Mouse (Mus musculus) testis, postnatal 10 days (tissue): ENCODE measurements around the gene Ankrd11.
A peak's percentile ranks its signal among the peaks of the same experiment; 100 is the strongest.
"Not testable (repeated sequence)": the region's sequence is repeated elsewhere in the genome, so short reads cannot be mapped to it uniquely, and the experiment has no call there.

Experiments
- DNase-seq: peaks from one replicate; pipeline ENCODE4 v3.0.0; 2021; ENCODE audit warnings: low spot score

The Ankrd11 gene

DNA sequence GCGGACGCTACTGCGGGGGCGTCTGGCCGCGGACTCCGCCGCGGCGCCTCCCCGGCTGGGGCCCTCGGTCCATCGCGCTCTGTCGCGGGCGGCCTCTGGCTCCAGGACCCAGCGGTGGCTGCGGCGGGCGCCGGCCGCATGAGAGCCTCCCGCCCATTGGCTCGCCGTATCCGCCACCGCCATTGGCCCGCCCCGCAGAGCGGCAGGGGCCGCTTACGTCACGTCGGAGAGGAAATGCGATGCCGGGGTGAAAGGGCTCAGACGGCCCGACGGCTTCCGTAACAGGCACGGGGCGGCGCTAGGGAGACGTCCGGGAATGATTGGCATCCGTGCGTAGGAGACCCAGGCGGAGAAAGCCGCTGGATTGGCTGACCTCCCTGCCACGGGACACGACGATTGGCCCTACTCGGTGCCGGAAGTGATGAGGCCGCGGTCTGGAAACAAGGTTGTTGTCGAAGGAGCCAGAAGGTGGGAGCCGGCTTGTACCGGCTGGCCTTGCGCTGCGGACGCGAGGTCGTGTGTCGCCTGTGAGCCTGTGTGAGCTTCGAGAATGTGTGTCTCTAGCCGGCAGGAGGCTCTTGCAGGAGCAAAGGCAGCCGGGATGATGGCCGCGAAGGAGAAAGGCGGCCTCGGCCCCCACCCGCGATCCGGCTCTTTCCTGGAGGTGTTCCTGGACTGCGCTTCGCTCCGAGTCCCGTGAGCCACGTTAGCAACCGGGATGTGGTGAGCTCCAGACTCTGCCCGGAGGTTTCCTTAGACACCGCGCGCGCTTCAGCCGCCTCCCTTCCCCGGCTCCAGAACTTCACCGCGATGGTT, at the start of gene Ankrd11:
Gene Ankrd11, minus strand, starts transcription at position 120 of the 816 bp plus-strand sequence.
- DNase-seq = peak; percentile 99

DNA sequence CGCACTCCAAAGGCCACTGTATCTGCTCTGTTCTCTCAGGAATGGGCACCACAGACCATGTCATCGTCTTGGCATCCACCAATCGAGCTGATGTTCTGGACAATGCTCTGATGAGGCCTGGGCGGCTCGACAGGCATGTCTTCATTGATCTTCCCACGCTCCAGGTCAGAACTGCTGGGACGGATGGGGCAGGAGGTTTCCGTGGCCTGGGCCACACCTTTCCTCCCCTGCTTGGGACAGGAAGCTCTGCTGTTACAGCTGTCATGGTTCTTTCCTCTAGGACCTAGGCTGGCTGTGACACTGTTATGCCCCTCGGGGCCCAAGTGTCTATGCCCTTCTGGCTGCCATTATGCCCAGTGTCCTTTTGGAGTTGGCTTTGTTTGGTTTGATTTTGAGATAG, 45.2 kb upstream of the Ankrd11 start:
- no peak for DNase-seq

DNA sequence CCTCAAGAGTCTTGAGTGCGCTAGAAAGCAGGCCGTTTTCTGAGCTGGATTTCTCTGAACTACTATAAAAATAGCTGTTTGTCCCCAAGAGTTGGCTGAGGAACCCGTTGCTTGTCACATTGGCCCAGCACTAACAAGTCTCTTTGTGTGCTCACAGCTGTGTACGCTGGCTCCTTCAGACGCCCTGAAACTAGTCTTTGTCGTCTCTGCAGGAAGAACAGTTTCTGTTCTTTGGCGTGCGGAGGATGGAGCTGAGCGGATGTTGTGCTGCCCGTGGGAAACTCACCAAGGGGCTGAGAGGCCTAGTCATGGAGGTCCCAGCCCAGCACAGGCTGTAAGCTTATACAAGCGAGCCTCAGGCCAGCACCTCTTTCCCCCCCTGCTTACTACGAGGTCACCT, 41.5 kb upstream of the Ankrd11 start:
- DNase-seq = no peak

DNA sequence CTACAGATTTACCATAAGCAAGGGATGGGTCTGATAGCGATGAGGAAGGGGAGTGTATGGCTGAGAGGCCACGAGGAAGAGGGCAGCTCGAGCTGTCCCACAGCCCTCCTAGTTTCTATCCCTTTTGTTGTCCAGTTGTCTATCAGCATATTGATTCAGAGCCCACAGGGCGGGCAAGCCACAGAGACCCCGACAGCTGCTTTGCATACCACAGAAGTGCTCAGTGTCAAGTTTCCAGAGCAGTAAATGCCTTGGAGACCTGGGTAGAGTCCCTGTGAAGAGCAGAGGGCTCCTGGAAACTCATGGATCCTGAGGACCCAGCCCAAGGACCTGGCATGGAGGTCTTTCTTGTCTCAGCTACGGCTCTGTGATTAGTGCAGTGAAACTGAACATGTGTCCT, 40.9 kb upstream of the Ankrd11 start:
- DNase-seq = no peak

DNA sequence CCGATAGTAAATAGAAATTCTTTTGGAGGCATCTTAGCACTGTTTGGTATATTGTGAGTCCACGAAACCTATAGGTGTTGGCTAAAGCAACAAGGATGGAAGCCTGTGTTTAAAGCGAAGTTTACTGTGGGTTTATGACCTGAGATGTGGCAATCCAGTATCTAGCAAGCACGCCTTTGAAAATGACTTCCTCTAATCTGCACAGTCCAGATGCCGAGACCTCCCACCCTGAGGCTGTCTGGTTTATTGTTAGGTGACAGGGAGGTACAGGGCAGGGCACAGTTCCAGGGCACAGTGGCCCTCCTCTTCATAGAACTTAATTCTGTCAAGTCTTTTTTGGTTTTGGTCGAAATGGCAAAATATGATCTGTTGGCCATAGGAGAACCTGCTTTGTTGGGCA, 35.1 kb upstream of the Ankrd11 start:
- no peak for DNase-seq

DNA sequence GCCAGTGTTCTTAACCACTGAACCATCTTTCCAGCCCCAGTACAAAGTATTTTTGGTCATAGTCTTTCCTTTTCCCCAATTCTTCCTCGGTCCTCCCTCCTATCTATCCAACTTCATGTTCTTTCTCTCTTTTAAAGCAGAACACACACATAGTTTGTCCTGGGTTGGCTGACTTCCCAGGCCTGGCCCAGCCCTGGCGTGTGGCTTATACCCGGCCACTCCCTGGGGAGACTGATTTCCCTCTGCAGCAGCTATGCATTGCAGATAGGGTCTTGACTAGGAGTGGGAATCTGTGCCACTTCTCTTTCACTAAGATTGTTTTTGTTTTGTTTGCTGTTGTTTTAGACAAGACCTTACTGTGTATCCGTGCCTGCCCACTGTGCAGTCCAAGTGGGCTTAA, 29.1 kb upstream of the Ankrd11 start:
- peak; percentile 58 for DNase-seq

DNA sequence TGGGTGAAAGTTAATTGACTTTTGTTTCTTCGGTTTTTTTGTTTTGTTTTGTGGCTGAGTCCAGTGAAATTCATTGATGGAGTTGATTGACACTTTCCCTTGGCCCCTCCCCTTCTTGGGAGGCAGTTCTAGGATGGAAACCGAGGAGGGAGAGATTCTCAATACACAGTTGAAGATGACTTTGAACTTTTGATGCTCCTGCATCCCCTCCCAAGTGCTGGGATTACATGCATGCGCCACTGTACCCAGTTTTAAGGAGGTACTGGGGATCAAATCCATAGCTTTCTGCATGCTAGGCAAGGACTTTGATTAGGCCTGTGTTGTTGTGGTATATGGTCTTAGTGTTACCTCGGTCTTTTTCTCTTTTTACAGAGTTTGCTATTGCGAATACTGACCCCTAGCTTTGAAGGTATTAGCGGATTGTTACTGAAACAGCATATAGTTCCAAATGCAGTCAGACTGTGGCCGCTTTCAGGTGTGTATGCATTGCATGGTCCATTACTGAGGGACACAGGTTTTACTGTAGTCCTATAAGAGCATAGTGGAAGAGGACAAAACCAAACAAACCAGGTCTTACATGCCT, 24.1 kb upstream of the Ankrd11 start:
- DNase-seq = no peak

DNA sequence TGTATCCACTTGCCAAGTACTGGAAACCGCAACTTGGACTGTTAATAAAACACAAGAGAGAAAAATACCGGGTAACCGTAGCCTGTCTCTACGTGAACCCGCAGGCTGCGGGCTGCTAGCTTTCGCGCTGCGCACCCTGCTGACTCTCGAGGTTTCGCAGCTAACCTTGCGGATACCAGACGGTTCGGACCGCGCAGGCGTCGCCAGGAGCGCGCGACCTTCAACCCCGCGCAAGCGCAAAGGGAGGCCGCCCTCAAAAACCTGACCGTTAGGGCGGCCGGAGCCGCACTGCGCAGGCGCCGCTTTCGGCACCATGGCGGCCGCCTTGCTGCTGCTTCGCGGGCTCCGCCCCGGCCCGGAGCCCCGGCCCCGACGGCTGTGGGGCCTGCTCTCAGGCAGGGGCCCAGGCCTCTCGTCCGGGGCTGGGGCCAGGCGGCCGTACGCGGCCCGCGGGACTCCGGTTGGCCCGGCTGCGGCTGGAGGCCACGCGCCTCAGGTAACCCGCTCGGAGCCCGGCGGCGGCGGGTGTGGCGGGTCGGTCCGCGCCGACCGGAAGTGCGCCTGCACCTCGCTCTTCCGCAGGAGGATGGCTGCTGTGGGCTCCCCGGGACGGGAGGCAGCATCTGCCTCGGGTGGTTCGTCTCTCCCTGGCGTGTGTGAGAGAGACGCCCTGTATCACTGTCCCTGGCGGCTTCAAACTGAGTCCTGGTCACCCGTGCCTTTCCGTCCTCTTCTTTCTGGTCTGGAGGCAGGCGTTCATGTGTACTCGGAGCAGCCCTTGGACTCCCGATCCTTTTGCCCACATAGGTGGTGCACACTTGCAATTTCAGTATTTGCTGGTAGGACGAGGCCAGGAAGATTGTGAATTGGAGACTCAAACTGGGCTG, 23.4 kb upstream of the Ankrd11 start:
- DNase-seq = peak; percentile 97

DNA sequence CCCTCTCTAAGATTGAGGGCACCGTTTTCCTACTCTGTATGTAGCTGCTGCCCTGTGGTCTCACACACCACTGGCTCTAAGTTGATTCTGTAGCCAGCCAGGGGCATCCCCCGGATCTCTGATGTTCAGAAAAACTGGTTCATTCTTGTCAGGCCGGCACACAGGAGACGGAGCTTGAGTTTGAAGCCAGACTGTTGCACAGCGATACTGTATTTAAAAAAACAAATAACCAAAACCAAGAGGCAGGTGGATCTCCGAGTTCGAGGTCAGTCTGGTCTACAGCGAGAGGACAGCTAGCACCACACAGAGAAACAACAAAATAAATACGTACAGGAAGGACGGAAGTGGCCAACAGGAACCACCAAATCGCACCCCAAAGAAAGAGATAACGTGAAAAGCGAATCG, 22.7 kb upstream of the Ankrd11 start:
- no peak for DNase-seq

DNA sequence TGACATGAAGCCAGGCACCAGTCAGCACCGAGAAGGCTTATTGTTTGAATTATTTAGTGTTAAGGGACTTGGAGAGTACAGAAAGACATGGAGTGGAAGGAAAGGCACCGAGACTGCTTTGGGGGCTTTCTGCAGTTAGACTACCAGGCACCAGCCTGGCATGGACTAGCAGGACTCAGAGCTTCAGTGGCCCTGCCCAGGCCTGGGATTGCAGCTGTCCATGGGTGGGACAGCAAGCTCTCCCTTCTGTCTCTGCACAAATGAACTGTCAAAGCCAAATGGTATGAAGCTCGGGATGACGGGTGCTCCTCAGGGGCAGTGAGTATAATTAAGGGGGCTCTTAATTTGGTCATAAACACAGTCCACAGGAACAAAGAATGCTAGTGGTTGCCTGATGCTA, 22.0 kb upstream of the Ankrd11 start:
- DNase-seq = no peak

DNA sequence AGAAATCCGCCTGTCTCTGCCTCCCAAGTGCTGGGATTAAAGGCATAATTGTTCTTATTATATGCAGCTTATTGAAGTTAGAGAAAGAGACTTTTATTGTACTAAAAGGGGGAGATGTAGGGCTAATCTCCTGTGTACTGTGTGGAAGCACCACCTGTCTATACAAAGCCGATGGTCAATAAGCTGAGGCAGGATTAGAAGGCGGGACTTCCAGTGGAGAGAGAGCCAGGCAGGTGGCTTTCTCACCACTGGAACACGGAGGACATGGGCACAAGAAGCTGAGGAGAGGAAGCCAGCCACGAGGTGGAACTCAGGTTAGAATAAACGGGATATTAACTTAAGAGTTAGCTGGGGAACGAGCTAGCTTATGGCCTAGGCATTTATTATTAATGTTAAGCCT, 20.6 kb upstream of the Ankrd11 start, which contains the start of gene Spg7:
Gene Spg7, plus strand, starts transcription at position 222 of the 400 bp plus-strand sequence.
- no peak for DNase-seq

DNA sequence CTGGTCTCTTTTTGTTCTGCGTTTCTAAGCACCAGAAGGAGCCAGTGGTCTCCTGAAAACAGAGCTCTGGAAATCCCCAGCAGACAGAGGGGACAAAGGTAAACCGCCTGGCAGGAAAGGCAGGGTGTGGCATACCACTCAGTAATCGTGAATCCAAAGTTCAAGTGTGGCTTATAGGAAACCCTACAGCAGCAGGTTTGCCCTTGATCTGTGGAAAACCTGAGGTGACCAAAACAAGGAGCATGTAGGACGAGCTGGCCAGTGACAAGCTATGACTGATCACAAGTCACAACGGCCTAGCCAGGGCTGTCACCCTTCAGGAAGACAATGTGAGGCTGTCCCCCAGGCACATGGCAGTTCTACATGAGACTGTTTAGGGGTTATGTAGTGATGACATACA, 9.4 kb upstream of the Ankrd11 start:
- no peak for DNase-seq

DNA sequence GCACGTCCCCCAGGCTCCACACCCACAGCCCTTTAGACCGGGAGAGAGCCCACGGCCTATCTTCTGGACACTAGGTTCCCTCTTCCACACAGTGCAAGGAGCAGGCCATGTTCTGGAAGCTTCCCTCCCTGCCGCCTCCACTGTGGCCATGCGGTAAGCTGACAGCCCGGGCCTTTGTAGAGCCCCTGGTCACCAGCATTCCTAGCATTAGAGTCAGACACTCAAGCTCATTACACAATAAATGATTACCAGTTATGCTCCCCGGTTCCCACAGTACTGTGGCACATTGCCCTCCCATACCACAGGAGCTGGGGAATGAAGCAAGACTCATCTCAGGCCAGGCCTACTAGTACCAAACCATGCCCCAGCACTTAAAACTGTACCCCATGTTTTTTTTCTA, 6.3 kb upstream of the Ankrd11 start:
- DNase-seq = no peak

DNA sequence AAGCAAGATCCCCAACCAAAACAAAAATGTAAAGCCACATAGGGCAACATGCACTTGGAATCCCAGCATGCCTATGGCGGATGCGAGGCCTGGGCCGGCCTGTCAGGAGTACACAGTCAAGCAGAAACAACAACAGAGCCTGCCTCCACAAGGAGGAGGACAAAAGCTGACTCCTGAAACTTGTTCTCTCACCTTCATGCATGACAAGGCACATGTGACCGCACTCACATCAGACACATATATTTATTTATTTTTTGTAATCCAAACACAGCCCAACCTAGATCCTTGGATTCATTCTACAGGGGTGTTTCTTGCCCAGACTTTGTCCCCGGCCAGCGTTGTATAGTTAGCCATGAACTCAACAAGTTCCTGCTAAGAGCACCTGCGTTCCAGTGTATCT, 5.8 kb upstream of the Ankrd11 start:
- no peak for DNase-seq

DNA sequence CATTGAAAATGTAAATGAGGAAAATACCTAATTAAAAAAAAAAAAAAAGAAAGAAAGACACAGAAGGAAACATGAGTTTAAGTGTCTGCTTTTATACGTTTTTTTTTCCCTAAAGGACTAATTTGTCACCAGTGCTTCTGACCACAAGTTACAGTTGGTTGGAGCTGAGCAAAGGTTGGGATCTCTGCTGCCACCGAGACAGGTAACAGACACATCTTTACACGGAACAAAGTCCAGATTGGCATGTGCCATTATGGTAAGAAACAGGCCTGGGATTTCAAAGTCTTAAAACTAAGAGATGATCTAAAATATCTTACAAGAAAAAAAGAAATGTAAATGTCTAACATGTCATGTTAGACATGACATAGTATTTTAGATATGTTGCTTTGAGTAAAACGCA, 4.6 kb upstream of the Ankrd11 start:
- DNase-seq = no peak

DNA sequence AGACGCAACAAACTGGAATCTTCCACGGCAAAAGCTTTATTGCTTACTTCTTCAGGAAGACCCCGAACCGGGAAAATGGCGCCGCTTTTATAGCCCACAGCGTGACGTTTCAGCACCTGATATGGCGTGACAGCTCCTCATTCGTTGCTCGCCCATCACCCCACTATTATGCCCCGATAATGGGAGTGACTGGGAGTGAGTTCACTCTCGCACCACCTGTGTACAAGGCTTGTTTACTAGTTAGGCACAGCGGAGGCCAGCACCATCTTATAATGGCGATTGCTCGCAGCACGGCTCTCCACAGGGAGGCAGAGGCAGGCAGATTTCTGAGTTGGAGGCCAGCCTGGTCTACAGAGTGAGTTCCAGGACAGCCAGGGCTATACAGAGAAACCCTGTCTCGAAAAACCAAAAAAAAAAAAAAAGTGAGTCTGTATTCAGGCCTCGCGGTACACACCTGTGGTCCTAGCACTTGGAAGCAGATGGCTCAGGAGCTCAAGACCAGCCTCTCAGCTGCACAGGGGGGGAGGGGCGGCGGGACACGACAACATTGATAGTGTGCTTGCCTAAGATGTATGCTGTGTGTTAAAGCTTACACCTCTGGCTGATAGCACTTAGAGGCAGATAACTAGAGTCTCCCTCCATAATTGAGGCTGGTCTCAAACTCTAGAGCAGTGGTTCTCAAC, 2.8 kb upstream of the Ankrd11 start:
- not testable (repeated sequence) for DNase-seq

DNA sequence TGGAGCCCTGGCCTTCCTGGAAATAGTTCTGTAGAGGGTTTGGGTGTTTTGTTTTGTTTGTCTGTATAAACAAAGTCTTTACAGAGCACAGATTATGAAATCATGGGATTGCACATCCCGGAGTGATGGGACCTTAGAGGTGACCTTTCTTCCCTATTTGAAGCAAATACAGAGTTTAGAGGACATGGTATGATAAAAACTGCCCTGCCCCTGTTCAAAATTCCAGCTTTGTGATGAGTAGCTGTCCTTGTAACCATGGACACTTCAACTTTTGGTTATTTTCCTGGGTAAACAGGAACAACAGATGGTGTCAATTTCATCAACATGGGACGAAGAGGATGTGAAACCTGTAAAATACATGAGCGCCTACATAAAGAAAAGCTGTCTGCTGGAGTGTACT, 1.9 kb upstream of the Ankrd11 start:
- no peak for DNase-seq

DNA sequence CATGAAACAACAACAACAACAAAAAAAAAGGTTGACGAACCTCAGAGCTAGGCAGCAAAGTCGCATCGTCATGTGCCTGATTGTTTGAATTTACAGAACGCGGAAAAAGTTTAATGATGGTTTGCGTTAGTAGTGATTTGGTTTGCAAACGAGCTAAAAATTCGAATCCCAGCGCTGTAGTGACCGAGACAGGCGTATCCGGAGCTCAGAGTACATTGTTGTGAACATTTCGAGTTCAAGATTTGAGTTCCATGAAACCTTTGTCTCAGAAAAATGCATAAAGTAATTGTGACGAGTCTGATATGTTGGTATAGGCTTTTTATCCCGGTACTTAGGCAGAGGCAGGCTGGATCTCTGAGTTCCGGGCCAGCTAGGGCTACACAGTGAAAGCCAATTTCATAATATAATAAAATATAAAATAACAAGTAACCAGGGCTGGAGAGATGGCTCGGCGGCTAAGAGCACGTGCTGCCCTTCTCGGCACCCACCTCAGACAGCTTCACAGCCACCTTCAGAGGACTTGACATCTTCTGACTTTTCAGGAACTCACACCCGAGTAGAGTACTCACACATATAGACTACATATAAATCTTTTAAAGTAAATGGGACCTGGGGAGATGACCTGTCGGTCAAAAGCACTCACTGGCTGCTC, 1.0 kb upstream of the Ankrd11 start:
- no peak for DNase-seq

DNA sequence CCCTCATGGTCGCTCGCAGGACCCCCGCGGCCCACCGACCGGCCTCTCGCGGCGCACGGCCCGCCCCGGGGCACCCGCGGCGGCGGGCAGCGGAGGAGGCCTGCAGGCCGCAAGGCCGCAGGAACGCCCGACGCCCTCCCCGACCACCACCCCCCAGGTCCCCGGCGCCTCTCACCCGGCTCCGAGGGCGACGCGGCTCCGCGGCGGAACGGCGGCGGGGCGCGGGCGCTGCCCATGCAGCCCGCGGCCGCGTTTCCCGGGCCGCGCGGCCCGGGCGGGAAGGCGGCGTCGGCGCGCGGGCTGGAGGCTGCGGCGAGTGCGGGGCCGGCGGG, 337 bp downstream of the Ankrd11 start:
- DNase-seq = peak; percentile 69

DNA sequence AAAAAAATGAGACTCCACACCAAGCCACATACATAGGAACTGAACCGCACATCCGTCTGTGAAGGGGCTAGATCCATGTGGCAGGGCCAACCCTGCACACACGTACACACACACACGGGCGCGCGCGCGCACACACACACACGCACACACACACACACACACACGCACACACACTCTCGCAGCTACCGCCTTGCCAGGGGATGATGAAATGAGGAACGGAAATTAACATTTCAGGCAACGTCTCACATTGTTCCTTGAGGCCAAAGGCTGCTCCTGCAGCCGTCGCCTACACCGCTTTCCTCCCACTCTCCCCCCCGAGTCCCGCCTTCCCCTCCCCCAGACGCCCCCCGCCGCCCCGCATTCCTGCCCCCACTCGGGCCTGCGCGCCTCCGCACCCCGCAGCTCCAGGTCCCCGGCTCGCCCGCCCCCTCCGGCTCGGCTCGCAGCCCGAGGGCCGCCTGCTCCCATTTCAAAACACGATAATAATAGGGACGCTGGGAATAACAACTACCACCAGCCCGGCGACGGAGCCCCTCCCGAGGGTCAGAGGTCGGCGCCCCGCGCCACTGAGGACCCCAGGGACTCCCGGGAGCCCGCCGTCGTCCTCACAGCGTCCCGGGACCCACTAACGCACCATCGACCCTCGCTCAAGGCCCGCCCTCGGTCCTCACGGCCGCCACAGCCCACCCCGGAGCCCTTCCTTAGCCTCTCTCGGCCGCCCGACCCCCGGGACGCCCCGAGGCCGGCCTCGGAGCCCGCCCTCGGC, 886 bp downstream of the Ankrd11 start:
- DNase-seq = peak; percentile 72

DNA sequence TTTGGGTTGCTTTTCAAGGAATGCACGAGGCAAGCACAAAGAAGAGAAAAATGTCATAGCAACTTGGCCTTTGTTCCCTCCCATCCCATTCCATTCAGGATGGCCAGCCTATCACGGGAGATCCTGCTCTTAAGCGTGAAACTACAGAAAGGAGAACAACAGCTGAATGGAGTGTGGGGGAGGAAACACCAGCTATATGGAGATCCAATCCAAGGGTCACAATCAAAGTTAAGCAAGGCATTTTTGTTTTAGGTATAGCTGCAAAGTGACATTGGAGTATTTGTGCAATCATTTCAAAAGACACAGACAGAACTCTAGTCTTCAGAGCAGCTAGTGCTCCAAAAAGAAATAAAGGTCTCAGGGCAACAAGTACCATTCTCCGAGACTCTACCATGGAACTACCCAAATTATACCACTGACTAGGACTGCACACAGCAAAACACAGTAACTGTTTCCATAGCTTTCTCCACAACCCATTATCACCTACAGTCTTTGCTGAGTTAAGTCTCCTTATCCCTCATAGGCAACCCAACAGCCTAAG, 1.9 kb downstream of the Ankrd11 start:
- no peak for DNase-seq
